Mouse (Mus musculus) testis, postnatal 10 days (tissue): ENCODE results near the gene Olfr620.

Experiments
- DNase-seq: peaks from one replicate; pipeline ENCODE4 v3.0.0; 2021; ENCODE audit warnings: low spot score

Olfr620 gene

DNA sequence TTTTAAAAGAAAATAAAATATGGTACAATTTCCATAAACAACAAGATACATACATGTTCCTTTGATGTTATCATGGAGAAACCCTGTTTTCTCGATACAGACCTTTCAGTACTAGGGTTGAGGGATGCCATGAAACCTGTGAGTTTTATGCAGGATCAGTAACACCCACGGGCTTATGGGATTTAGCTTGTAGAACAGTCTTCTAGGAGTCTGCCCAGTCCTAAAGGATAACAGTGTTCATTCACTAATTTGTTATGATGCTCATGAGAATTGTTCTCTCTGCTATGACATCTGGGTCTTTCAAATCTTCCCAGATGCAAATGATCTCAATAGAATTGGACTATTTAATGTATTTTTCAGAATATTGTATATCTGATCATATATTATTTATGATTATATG lies at the start of gene Olfr620:
Gene Olfr620, minus strand, starts transcription at position 101 of the 400 bp plus-strand sequence.
- no peak for DNase-seq

DNA sequence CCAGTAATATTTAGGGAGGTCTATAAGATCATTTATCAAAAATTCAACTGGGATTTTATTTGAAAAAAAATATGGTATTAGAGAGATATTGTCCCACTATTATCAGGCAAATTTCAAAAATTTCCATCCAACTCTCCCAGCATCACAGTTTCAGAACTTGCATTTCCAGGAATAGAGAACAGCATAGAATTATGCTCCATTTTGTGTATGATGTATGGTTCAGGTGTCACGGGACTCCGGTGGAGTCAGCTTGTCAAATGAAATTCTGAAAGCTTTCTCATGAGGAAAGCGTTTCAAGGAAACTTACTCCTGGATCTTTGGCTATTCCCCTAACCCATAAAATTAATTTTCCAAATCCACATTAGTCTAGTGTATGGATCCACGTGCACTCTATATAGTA lies 31.7 kb upstream of the Olfr620 start:
- DNase-seq = no peak

DNA sequence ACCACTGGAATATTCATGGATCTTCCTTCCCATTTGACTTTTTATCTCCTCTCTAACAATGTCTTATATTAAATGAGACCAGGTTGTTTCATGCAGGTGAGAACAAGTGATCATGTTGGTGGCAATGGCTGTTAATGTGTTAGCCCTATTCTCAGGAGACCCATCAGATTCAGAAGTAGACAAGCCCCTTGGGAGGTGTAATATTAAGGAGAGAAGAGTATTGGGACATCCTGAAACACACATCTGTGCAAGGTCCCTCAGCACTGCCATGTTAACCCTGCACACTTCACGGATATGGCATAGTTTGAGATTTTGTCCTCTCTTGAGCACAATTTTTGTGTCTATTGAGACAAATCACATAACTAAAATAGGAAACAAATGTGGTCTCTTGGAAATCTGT lies 30.3 kb upstream of the Olfr620 start, which contains the start of gene Olfr622:
Gene Olfr622, minus strand, starts transcription at position 101 of the 400 bp plus-strand sequence.
- DNase-seq = no peak

DNA sequence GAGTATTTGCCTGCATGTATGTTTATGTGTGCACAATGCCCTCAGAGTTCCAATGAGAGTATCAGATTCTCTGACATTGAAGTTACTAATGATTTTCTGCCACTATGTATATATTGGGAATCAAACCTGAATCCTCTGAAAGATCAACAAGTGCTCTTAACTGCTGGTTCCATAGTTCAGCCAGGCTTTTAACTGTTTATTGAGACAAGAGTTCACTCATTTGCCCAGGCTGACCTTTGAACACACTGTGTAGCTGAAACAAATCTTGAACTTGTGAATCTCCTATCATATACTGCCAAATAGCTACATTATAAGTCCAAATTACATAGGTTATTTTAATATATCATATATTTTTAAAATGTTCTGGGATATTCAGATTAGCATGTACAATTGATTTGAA lies 24.5 kb upstream of the Olfr620 start:
- no peak for DNase-seq

DNA sequence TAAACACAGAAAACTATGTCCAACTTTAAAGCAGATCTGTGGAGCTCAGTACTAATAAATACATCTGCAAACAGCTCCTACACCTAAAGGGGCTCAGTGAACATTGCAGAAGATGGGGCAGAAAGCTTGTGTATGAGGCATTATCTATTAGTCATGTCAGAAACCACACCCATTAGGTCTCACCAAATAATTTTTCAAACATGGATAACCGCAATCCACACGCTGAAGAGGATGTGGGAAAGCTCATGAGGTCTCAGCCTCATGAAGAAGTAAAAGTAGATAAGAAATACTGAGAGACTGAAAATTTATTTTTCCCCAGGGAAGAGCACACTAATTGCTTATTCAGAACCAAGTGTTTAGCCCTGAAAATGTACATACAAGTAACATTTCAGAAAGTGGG lies 4.9 kb downstream of the Olfr620 start:
- DNase-seq = no peak

DNA sequence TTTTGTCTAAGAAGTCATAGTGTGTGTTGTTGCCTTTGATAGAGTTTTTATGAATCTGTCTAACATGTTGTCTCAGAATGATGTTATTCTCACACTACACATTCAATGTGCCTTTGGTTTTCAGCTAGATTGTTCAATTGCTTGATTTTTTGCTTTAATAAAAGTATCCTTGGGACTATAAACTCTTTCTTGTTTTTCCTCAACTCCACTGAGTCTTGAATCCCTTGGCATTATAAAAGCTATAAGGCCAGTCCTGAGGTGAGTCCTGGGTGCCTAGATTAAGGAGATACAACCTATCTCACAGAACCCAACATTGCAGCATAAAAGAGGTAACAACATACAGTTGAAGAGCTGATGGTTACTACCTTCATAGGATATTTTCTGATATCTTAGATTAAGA lies 12.1 kb downstream of the Olfr620 start, which contains the start of gene Olfr619:
Gene Olfr619, plus strand, starts transcription at position 301 of the 400 bp plus-strand sequence.
- no peak for DNase-seq

DNA sequence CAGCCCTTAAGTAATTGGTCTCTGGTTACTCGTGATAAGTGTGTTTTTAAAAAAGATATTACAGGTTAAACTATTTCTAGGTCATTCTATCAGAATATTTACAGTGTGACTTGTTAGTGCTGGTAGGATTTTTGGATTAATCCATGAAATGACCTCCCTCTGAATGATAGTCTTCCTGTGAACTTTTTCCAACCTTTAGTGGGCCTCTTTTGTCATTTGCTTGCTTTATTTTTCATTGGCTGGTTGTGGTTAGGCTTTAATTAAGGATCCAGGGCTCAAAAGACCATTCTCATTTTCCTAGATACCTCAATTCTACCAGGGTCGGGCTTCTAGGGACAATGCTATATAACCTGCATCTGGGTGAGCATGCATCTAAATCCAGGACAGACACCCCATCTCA lies 22.5 kb downstream of the Olfr620 start, which contains the start of gene Olfr618:
Gene Olfr618, plus strand, starts transcription at position 301 of the 400 bp plus-strand sequence.
- DNase-seq = no peak

DNA sequence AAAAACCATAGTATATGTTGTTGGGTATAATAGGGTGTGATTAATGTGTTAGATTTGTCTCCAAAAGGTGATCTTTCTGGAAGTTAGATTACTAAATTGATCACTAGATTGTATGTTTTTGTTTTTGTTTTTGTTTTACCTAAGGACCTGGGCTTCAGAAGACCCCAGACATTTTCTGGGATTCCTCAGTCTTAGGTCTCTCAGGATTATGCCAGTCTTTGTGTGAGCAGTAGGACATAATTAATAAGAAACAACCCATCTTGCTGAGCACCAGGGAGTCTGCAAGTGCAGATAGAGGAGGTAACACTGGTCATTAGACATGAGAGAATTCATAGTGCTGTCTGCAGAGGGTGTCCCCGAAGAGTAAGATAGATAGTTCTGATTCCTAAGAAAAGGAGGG lies 39.6 kb downstream of the Olfr620 start, which contains the start of gene Olfr617:
Gene Olfr617, plus strand, starts transcription at position 301 of the 400 bp plus-strand sequence.
- no peak for DNase-seq

DNA sequence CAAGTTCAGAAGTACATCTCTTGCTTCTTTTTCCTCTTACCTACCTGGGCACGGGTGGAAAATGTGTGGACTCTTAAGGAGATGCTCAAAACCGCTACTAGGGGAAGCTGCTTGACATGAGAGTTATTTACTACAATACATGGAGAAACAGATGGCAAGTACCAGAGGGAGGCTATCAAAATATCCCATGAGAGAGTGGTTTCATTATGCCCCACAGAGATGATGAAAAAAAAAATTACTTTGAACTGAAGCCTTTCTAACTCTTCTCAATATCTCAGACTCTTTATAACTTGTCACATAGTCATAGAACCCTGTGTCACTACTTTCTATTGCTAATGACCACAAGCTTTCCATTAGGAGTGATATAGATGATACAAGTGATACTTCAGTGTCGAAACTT lies 43.3 kb downstream of the Olfr620 start, which contains the start of gene Olfr616:
Gene Olfr616, minus strand, starts transcription at position 101 of the 400 bp plus-strand sequence.
- DNase-seq = no peak

DNA sequence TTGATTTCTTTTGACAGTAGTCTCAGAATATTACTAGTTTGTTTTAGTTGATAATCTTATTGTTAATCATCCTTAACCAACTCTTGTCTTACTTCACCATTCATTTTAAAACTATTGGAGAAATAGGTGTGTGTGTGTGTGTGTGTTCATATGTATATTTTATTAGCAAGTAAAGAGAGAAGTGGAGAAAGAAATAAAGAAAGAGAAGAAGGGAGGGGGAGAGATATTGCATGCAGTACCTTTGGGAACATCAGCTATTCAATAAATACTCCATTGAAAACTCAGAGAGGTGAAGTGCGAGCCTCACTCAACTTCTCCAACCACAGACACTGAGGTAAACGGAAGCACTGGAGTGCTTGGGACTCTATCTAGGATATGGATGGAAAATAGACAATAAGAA lies 56.6 kb downstream of the Olfr620 start, which contains the start of gene Olfr615:
Gene Olfr615, plus strand, starts transcription at position 301 of the 400 bp plus-strand sequence.
- no peak for DNase-seq
